Mouse (Mus musculus): Measurements from ENCODE around the gene Sema5a.

Gene Sema5a

DNA sequence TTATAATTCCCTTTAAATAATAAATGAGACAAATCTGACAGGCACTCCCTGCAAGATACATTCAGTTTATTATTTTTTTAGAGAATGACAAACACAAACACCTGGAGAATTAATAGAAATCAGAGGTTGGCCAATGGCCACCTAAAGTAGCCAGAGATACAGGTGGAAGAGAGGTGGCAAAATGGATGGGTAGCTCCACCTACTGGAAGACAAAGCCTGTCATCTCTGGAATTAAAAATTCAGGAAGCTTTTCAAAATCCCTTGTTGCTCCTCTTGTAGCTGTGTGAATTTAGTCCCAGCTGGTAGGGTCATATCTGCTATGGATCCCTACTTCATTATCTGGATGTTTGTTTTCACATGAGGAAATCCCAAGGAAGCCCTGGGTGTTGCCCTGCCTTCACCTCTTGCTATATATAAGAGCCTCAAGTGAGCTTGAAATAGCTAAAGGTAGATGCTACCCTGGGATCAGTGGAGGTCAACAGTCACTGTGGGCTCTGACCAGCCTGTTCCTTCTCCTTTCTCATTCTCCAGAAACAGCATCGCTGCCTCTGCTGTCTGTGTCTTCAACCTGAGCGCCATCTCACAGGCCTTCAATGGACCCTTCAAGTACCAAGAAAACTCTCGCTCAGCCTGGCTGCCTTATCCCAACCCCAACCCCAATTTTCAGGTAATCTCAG lies 323.7 kb downstream of the Sema5a start:
- no peak for DNase-seq

DNA sequence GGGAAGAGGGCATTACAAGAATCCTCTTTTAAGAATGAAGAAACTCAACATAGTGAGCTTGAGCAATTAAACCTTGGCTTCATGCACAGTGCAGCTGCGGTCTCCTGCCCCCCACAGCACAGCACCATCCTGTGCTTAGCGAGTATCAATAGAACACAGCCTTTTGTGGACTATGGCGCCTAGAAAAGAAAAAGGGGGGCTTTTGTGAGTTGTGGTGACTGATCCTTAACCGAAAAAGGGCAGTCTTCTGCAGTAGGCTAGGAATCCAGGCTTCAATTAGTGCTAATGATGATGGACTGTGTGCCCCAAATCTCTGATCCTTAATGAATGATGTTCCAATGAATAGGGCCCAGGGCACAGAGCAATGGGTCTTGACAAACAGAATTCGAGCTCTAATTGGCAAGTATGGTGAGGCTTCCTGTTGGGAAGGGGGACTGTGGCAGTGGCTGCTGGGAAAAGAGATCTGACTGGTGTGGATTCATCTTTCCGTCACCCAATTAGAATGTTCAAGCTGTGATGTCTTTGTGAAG lies 324.3 kb downstream of the Sema5a start:
- DNase-seq: no peak

DNA sequence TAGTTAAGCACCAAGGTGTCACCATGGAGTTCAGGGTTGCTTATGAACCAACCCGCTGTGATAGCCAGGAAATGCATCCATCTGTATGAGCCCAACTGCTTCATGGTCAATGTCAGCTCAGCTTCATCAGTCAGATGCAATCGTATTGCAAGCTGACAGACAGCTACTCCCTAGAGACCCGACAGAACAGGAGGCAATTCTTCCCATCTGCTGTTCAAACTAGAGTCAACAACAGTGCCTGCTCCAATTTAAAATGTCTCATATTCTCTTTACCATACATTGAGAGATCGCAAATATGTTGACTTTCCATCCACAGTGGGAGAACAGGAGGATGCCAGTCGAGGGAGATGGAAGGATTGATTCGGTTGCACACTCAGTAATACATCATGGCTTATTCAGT lies 329.7 kb downstream of the Sema5a start:
- no peak for DNase-seq

DNA sequence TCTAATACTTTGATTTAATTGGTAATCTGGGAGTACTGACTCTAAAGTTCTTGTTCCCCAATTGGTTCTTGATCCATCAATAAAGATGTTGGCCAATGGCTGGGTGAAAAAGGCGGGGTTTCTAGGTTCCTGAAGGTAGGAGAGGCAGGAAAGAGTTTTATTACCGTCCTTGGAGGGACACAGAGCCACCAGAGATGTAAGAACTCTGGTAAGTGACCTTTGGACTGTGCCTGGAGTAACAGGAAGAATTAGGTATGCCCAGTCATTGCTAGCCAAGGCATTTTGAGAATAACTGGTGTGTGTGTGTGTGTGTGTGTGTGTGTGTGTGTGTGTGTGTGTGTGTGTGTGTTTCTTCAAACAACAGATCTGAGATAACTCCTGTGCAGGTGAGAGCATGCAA lies 330.6 kb downstream of the Sema5a start:
- no peak for DNase-seq

DNA sequence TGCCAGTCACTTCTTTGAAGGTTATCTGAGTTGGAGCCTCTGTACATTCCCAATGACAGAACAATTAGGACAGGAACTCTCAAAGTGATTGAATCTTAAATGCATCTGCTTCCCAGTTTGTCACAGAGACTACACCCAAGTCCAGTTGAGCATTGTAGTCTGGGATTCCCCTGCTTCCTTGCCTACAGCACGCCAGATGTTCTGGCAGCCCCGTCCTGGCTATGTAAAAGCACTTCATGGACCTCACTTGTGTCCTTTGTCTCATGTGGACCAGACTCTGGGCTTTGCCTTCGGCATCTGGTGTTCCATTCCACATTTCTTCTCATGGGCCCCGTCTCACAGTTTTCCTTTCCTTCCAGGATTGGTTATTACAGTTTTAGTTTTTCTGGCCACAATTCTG lies 334.7 kb downstream of the Sema5a start:
- no peak for DNase-seq

DNA sequence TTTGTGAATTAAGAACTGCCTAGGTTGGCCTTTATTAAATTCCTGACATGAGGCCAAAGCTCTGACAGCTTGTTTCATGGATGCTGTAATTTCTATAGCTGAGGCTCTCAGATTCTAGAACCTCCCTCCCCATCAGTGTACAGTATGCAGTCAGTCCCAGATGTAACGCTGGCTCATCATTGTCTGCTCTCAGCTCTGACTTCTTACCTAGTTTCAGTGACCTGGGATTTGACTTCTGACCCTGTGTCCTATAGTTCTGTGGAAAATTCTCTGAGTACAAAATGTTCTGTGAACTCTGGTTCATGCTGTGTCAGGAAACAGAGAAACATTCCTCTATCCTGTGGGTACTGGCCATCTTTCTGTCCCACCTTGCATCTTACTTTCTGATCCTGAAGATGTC lies 346.0 kb downstream of the Sema5a start:
- no peak for DNase-seq

DNA sequence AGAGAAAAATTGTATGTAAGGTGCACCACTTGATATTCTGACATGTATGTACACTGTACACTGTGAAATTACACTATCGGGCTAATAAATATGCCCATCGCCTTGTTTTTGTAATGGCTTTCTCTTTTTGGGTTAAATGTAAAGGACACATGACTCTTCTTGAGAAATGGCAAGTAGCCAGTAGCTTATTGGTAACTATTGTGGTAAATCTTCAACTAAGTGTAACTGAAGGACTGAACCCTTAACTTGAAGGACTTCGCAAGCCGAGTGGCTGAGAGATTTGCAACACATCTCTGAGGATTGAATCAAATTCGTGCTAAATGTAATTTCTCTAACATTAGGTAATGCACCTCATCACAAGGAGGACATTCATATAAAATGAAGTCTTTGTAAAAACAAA lies 349.1 kb downstream of the Sema5a start:
- DNase-seq: no peak

DNA sequence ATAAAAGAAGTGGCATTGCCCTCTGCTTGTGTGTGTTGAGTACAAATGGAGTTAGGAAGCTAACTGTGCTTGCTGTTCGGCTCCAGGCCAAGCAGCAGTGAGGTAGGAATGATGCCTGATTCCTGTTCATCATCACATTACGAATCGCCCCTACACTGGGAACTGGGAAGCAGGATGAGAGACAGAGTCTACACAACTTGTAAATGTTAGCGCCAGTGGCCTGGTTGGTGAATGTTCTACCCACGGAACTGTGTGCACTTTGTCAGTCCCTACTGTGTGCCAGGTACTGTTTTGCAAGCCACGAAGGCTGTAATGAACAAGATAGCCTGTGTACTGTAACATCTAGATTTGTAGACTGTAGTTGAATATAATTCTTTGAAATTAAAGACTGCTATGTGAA lies 352.0 kb downstream of the Sema5a start:
- DNase-seq: no peak

DNA sequence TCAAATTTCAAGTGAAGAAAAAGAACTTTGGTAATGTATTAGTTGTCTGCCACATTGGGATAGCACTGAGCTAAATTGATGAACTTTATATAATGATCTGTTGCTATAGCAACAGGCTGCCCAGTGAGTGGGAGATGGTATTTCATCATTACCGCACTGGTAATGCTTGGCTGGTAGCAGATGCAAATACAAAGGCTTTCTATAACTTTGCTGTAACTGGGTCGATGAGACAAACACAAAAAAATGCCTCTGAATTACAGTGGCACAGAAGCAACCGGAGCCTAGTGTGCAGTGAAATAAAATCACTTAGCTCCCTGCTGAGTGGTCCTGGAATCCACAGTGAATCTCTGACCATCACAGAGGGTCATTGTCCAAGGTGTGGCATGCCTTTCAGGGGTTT lies 352.6 kb downstream of the Sema5a start:
- DNase-seq: no peak

DNA sequence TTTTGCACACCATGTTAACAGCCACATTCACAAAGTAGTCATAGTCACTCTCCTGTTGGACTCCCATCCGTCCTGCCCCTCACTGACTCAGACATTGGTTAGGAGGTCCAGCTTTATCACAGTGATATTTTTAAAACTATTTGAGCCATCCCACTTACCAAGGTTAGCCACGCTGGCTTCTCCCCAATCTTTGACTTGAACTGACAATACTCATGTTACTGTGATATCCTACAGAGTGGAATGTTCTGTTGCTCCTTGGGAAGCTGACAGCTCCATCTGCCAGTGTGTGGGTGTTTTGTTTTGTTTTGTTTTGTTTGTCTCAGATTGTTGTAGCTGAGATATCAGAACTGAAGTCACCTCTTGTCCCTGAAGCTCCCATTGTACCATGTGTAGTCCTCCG lies 362.6 kb downstream of the Sema5a start:
- DNase-seq: no peak

DNA sequence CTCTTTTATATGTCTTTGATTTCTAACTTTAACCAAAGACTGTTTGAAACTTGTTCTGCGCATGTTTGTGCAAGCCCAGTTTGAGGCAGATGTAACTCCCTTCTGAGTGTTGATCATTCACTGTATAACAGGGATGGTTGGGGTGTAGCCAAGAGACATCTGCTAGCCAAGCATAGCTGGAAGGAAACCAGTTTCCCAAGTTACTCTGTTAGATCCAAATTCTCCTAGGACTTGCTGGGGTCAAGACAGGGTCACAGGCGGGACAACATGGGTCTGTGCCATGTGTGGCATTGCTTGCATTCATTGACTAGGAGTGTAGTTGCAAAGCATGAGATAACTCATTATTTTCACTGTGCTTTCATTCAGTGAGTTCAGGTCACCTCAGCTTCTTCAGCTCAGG lies 366.2 kb downstream of the Sema5a start:
- no peak for DNase-seq

DNA sequence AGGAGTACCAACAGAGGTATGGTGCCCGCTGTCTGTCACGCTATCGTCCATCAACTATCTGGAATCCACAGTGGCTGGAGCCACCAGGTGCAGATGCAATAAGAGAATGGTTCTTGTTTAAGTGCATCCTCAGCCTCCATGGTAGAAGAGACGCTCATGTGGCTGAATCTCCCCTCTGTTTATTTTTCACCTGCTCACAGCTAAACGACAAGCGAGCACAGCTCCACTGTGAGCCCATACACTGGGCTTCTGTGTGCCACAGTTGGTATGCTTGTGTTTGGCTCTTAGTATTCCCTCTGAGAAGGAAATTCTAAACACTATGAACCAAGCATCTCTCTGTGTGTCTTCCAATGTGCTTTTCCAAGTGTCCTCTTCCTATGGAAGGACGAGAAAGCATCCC lies 366.6 kb downstream of the Sema5a start:
- no peak for DNase-seq

DNA sequence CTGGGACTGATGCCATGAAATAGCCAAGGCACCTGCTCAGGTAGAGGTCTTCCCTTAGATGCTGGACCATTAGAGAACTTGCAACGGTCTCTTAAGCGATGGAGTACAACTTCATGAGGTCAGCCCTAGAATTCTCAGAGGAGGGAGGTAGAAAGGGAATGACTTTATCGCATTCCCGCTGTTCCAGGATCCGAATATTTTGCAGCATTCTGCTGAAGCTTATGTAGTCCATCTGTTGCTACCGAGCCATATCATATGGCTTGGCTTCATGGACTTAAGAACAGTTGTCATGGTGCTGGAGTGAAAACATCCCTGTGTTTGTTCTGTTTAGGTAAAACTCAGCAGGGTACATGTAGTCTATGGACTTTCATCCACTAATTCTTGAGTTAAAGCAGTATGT lies 369.1 kb downstream of the Sema5a start:
- DNase-seq: no peak

DNA sequence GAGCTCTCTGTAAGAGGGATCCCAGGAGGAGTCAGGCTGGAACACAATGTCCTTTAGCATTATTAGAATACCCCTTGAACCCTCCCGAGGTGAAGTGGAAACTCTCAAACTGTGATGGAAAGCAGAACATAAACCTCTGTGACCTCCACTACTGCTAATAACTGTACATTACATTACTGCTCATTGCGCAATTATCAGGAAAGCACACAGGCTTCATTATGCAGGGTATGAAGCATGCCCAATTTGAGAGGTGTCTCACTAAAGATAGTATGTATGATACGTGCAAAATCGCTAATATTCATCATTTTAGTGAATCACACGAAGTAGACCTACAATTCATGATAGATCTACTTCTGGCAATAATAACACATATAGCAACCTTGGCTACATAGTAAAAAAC lies 371.2 kb downstream of the Sema5a start:
- no peak for DNase-seq

DNA sequence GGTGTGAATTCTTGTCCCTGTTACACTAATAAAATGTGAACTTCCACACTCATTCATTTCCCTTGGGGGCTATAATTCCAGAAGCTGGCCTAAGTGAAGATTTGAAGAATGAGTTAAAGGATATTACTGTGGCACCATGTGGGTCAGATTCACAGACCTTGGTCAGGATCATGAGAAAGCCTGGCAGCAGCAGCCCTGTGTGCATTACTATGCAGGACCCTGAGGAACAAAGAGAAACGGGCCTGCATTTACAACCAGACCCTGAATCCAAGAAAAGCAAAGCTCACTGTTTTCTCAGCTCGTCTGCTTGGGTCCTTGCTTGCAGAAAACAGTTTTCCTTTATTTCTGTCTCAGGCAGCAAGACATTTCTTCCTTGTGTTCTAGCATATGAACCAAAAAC lies 374.6 kb downstream of the Sema5a start:
- no peak for DNase-seq

DNA sequence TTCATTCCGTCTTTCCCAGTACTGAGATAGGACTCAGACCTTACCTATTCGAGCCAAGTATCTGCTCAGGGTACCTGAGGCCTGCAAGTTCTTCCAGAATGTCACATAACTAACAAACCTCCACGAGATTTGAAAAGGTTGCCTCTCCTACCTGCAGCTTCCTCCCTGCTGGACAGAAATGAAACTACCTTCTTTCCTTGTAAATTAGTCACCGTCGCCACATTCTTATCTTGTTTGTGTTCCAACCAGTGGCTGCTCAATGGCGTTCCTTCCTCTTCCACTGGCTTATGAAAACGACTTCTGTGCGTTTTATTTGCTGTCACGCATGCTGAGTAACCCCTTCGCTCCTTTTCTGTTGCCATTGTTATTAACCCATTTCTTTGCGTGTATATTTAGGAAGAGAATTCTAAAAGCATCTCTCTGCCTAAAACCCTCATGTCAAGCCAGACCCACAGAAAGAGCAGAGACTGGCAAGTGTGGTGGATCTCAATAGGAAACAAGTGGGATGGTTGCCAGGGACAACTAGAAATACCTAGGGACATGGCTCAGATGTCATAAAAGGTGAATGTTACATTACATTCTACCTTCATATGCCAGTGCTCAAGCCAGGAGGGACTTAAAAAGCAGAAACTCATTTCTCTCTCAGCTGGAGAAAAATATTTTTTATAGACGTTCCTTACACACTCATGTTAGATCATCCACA lies 378.6 kb downstream of the Sema5a start:
- DNase-seq: no peak

DNA sequence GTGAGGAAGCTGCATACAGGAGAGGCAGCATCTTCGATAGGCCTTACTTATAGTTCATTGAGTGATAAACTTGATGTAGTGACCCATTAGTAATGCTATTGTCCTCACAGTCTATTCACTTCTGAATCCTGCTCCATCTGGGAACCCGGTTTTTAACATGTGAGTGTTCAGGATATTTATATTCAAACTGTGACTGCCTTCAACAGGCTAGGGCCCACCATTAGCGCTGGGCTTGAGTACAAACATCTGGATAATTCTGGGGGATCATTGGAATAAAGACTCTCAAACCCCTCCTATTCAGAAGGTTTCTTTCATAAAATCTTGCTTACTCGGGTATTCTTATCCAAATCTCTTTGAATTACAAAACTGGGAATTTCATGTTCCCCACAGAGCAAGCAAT lies 379.5 kb downstream of the Sema5a start:
- DNase-seq: no peak

DNA sequence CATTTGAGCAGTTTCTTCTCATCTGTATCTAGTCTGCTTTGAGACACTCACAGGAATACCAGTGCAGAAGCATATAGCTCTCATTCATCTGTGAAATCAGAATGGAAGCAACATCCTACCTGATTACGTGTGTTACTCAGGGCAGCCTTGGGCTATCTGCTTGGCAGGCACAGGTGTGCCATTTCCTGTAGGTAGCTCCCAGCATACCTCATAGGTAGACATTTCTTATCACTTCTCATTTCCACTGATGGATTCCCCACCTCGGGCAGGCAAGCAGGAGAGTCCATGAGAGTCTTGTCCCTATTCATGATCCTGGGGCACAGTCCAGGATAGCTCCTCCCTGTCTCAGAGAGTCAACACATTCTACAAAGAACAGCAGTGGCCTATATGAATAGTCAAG lies 381.4 kb downstream of the Sema5a start:
- no peak for DNase-seq

DNA sequence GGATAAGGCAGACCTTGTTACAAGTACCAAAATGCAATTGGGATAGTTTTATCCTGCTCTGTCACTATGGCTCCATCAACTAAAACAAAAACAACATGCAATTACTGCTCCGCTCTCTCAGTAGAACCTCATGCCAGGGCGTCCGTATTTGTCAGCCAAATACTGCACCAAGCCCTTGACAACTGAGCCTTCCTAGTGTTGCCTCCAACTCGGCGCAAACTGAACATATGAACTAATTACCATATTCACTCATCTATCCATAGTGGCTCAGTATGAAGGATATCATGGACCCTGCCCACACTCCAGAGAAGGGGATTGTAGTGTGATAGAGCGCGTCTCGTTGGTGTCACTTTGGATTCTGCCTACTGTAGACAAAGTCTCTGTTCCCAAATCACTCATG lies 389.1 kb downstream of the Sema5a start:
- DNase-seq: no peak

DNA sequence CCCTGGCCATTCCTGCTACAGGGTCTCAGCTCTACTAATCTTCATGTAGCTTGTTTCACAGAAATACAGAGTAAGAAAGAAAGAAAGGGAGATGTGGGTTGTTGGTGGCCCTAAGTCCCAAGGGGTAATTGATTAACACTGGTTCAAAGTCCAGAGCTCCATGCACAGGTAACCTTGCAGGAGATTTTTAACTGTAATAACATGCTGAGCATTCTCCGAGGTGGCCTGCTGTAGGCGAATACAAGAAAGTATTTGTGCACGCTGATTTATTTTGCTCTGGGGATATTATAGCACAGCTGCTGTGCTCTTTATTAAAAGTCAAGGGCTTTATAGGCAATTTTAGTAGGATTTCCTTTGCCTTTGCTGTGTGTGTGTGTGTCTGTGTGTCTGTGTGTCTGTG lies 393.3 kb downstream of the Sema5a start:
- no peak for DNase-seq

DNA sequence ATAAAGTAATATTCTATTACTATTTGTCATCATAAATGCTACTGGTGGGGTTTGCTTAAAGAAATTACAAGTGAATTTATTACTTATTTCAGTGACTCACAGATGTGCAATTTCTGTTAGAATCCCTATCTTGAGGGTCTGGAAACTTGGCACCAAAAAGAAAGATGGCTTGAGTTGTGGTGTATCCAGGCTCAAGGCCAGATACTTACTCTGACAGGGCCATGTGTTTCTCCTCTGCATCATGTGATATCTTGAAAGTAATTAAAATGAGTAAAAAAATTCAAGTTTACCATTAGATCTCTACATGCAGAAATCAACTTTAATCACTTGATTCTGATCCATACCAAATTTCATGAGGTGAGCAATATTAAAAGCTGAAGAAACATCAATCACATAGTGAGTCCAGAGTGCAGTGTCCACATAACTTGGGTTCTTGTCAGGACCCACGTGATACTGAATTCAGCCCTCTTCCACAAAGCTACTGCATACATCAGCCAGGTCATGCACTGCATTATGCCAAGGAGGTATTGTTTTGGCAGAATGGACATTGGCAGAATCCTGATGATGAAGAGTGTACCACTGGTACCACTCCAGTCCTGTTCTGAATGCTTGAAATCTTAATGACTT lies 402.6 kb downstream of the Sema5a start:
- no peak for DNase-seq

DNA sequence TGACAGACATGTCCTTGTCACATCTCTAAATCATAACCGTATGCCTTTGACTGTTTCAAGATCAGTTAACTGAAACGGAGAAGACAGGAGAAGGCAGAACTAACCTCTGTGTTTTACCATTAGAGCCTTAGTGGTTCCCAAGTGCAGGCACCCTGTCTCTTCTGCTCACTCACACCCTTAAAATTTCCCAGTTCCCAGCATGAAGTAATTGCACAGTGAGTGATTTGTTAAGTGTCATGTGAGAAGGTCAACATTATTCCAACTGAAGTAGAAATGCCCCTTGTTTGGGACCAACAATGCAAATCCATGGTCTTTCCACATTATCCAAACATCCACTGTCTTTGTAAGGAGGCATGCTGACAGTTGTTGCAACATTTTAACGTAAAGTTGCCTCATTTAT lies 409.4 kb downstream of the Sema5a start:
- no peak for DNase-seq

DNA sequence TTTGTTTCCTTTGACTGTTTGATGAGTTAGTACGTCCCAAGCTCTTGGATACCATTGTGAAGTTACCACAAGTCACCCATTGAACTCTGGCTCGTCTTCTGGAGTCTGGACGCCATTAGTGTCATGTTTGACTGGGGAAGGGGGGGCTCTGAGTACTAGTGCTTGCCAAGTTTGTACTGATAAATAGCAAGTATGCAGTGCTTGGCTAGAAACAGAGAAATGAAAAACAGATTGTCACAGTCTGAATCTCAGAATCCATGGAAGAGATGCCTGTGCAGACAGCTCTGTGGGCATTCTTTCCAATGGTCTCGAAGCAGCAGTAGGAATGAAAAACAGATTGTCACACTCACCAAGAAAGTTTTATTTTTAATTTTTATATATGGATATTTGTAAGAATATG lies 411.4 kb downstream of the Sema5a start:
- no peak for DNase-seq

DNA sequence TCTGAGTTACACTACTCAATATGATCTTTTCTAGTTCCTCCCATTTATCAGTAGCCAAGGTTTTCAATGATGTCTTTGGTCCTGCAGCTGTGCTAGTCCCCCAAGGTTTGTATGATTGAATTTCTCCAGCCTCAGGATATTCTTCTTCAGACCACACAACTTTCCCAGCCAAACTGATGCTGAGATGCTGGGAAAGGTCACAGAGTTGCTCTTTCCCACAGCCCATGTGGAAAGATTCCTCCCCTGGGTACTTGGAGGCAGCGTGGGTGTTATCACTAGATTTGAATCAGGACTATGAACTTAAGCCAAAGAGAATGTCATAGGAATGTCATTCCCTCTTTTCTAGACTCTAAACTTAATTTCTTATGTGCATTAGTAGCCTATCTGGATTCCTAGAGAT lies 431.8 kb downstream of the Sema5a start:
- no peak for DNase-seq
